Comparison of ENCODE assay signal across 21 mouse cellular contexts in genomic region chr11:94193109-94193508, GRCm38 (mm10). TPM values are rescaled to one million over a fixed set of nuclear protein-coding genes. Genes with fewer than 3 reads are reported as not detected.
DNase-seq lines count a peak whose midpoint lies in the region; TF ChIP-seq lines count a peak whose summit lies in the region.
"Had no signal": no experiment of that assay in that cellular context is flagged by ENCODE, and none has a peak within 500 bp of the region (broad histone marks: within the 10 kb centered on the region; RNA-seq: fewer than 3 reads in every experiment).

No protein-coding gene starts in this region.

- no peak for TF ChIP-seq POLR2A in brain, embryonic 14.5 days (IDR thresholded peaks at IDR 0.05; ENCODE audit: borderline replicate concordance, extremely low read depth, insufficient read depth, insufficient read length, poor library complexity, severe bottlenecking)

- no peak overlapping the region for H3K27ac ChIP-seq in gastrocnemius, adult 2 months
- H3K27ac ChIP-seq: embryonic facial prominence, embryonic 13.5 days; intestine, embryonic 15.5 days; kidney, postnatal 0 days; layer of hippocampus, adult 2 months; limb, embryonic 15.5 days had no signal

- intact Hi-C loops in gastrocnemius, adult 2 months (cut with DNase I), result no loop called here
- intact Hi-C loops in heart, postnatal 14 days (cut with DNase I), result no loop called here
- intact Hi-C loops in heart, postnatal 25 days (cut with DNase I), result no loop called here

- no peak for TF ChIP-seq CTCF in gastrocnemius, adult 2 months (IDR thresholded peaks at IDR 0.05)
- no peak for TF ChIP-seq CTCF in brain, embryonic 14.5 days (IDR thresholded peaks at IDR 0.05; ENCODE audit: borderline replicate concordance, extremely low read depth, insufficient read depth, insufficient read length)

- H3K4me3 ChIP-seq in gastrocnemius, adult 2 months, result no peak overlapping the region
- H3K4me3 ChIP-seq: embryonic facial prominence, embryonic 13.5 days; intestine, embryonic 15.5 days; layer of hippocampus, adult 2 months; limb, embryonic 15.5 days had no signal

- peak; percentile 47 for DNase-seq in gastrocnemius, adult 2 months
- no peak for DNase-seq in gastrocnemius, adult 18-20 months (ENCODE audit: low spot score)
- peak; percentile 12 to 21 for DNase-seq in heart, postnatal 14 days
- DNase-seq in heart, postnatal 25 days (ENCODE audit: low spot score), result no peak
- DNase-seq in kidney, postnatal 36 days, result peak; percentile 26 to 28
- no peak for DNase-seq in kidney, postnatal 4 days
- DNase-seq in brain, embryonic 14.5 days (ENCODE audit: low read depth), result peak; percentile 14
- no peak for DNase-seq in ovary, adult 18-20 months (ENCODE audit: low spot score)
- DNase-seq: cerebellum, adult 9-11 months; gastrocnemius, postnatal 25 days; layer of hippocampus, postnatal 36 days; liver, postnatal 0 days; lung, postnatal 10 days; midbrain, embryonic 14.5 days; right cerebral cortex, postnatal 25 days had no signal

RNA-seq across cellular contexts. Expression of gene Tob1, which starts 18.1 kb away (rescaled TPM):
- total RNA-seq in gastrocnemius, adult 2 months (2021), result 100 to 1,000 TPM; 177 to 277 TPM
- 100 to 1,000 TPM; 215 to 238 TPM for total RNA-seq in gastrocnemius, adult 18-20 months (2021)
- 10 to 100 TPM; 64.1 to 67.6 TPM for total RNA-seq in heart, postnatal 14 days (2021)
- total RNA-seq in heart, postnatal 25 days (2021), result 10 to 100 TPM; 57.2 to 60.6 TPM
- 29.6 and 29.9 TPM in 2 replicates for polyA plus RNA-seq in brain, embryonic 14.5 days (2012; rRNA removed)

RNA-seq across cellular contexts. Expression of gene Wfikkn2, which starts 52.7 kb away (rescaled TPM):
- 1 to 10 TPM; 6.9 to 8.3 TPM for total RNA-seq in gastrocnemius, adult 2 months (2021)
- 10 to 100 TPM; 11.1 to 12.6 TPM for total RNA-seq in gastrocnemius, adult 18-20 months (2021)
- total RNA-seq in heart, postnatal 14 days (2021), result 1 to 10 TPM; 1.5 to 1.8 TPM
- total RNA-seq in heart, postnatal 25 days (2021), result 1 to 10 TPM; 2.3 to 3.1 TPM
- polyA plus RNA-seq in brain, embryonic 14.5 days (2012; rRNA removed), result 6.8 and 9.4 TPM in 2 replicates
- total RNA-seq: MEL had no signal

Comparison
In these comparisons a context has a peak if more than half of its experiments do, and no peak if none do; other contexts are left out.
1. DNase-seq: peak in gastrocnemius, adult 2 months (single experiment), heart, postnatal 14 days (2 of 2), kidney, postnatal 36 days (2 of 2) and brain, embryonic 14.5 days (single experiment); none in gastrocnemius, adult 18-20 months (single experiment), heart, postnatal 25 days (single experiment), kidney, postnatal 4 days (0 of 2) and ovary, adult 18-20 months (single experiment).